Mouse (Mus musculus) embryonic facial prominence, embryonic 10.5 days (tissue): ENCODE measurements around the gene Soga3. TPM values are rescaled to one million over a fixed set of nuclear protein-coding genes. Genes with fewer than 3 reads are reported as not detected.
A peak's percentile ranks its signal among the peaks of the same experiment; 100 is the strongest.

Source experiments
- DNase-seq: peaks from one replicate; pipeline ENCODE4 v3.0.0-alpha.2; 2017; ENCODE audit warnings: low spot score
- H3K27ac ChIP-seq: fragments of 300-500 bp; sonication (generic); replicated peaks from 2 replicates; pipeline ENCODE4 v1.5.1; 2016; ENCODE audit warnings: mild to moderate bottlenecking
- H3K27me3 ChIP-seq: fragments of 300-500 bp; sonication (generic); replicated peaks from 2 replicates; pipeline ENCODE4 v1.6.1; 2016; ENCODE audit warnings: low read depth, mild to moderate bottlenecking; ENCODE audit not compliant: poor library complexity, severe bottlenecking
- H3K36me3 ChIP-seq: fragments of 300-500 bp; sonication (generic); replicated peaks from 2 replicates; pipeline ENCODE4 v1.6.1; 2016; ENCODE audit warnings: mild to moderate bottlenecking, moderate library complexity
- H3K4me1 ChIP-seq: fragments of 300-500 bp; sonication (generic); 2 replicates; pipeline ENCODE4 v1.6.1; 2016
- H3K4me3 ChIP-seq: fragments of 300-500 bp; sonication (generic); 2 replicates; pipeline ENCODE4 v1.5.1; 2016; ENCODE audit warnings: mild to moderate bottlenecking, moderate library complexity
- H3K9me3 ChIP-seq: fragments of 300-500 bp; sonication (generic); 2 replicates; pipeline ENCODE4 v1.6.1; 2016; ENCODE audit warnings: mild to moderate bottlenecking
- WGBS: fragments of 180-500 bp; shearing (Covaris S2); methylation state at CpG from one replicate; pipeline ENCODE4 v1.1.7; 2016; 5-methylcytosine and 5-hydroxymethylcytosine counted together
- polyA plus RNA-seq: library from polyadenylated mRNA; unstranded; fragments of >200 nt; fragmentation: Nextera tagmentation; extraction: Ambion mirVana; gene quantifications from 2 replicates; pipeline ENCODE4 v1.2.1, GENCODE M21; 2016

Gene Soga3
- 6.3 and 7.8 TPM in 2 replicates for polyA plus RNA-seq

DNA sequence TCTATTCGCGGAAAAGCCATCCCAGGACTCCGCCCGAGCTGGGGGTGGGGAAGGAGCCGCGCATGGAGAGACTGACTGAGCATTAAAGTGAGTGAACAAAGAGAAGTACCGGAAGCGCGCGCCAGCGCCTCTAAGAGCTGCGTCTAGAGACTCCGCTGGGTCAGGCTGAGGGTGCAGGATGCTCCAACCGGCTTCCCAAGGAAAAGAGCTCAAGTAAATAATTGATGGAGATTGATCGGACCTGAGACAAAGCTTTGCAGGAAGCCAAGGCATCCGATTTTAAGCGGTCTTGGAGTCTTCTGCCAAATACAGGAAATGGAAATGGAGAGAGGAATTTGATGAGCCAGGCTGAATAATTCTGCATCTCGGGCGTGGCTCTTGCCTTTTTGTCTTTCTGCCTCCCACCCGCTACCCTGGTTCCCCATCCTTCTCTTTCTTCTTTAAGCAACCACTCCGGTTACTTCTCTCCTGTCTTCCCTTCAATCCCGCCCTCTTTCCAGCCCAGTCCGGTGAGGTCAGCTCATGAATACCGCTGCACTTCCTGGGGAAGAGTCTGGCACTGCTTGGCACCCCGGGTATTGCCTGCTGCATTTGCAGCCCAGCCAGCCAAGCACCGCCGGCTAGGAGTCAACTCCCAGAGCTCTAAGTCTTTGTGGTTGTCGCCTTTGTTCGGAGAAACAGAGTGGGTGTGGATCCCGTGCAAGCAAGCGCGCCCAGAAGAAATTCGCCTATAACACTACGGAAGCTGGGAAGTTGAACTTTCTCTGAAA, at the start of gene Soga3:
Soga3 (plus strand) TSS at position 274 of the 770 bp plus-strand sequence.
- H3K27ac ChIP-seq, result peak within 1 kb of the TSS; percentile 86

DNA sequence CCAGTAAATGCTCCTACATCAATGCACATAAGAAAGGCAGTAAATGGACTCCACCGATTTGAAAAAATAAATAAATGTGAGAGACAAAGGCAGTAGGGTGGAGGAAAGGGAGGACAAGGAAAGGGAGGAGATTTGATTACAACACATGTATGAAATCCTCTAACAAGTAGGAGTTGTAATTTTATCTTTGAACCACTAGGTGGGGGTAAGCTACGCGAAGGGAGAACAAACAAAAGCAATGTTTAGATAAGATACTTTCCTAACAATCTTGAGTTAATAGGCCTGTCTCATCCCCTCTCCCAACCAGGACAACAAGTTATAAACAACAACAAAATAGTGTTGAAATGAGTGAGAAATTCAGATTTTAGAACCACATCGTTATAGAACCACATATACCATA, 36.7 kb upstream of the Soga3 start:
- Histone ChIP-seq H3K9me3 (no peaks in the 10 kb centered on the region), H3K4me1 (no peaks in the 10 kb centered on the region), H3K27me3 (no peaks in the 10 kb centered on the region), H3K36me3 (no peaks in the 10 kb centered on the region), H3K4me3 (no peak overlapping the region), H3K27ac (no peak overlapping the region)
- 18% methylated on average over 4 of the region's 4 CpGs for WGBS
- no peak for DNase-seq

More for the DNA sequence above, at the start of gene Soga3:
- H3K36me3 ChIP-seq, result no peaks in the 10 kb centered on the region
- peaks cover 31% of the 10 kb centered on the region for H3K4me1 ChIP-seq
- under 1% methylated on average over 34 of the region's 34 CpGs for WGBS
- DNase-seq, result peak; percentile 73
- H3K27me3 ChIP-seq, result peaks cover 53% of the 10 kb centered on the region
- H3K4me3 ChIP-seq, result peak within 1 kb of the TSS; percentile 72
- H3K9me3 ChIP-seq, result no peaks in the 10 kb centered on the region

DNA sequence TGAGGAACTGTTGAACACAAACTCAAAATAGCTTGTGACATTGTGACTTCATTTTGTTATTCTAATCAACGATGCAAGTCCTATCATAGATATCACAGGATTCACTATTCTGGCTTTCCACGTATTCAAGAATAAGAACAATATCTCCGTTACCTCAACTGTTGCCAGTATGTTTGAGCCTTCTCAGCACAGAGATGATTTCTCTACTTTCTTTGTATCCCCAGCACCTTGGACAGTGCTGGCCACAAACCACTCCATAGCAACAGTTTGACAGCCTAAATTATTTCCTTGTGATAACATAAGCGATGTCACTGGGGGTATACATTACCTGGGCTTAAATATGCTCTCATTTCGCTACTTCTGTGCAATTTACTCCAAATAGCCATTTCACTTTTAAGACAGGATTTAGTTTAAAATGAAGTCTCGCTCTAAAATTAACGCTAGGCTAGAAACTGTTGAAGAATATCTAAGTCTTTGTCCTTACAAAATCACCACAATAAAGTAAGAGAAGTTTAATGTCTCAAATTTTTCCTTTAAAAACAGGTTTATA, 1.0 kb upstream of the Soga3 start:
- Histone ChIP-seq H3K27ac (peak overlapping the region; percentile 86; the same call in 1 of the 2 replicates), H3K9me3 (no peaks in the 10 kb centered on the region), H3K36me3 (no peaks in the 10 kb centered on the region), H3K27me3 (peaks cover 42% of the 10 kb centered on the region), H3K4me1 (peaks cover 23% of the 10 kb centered on the region), H3K4me3 (peak overlapping the region; percentile 72)
- DNase-seq, result peak; percentile 13
- WGBS, result 30% methylated on average over 7 of the region's 7 CpGs

DNA sequence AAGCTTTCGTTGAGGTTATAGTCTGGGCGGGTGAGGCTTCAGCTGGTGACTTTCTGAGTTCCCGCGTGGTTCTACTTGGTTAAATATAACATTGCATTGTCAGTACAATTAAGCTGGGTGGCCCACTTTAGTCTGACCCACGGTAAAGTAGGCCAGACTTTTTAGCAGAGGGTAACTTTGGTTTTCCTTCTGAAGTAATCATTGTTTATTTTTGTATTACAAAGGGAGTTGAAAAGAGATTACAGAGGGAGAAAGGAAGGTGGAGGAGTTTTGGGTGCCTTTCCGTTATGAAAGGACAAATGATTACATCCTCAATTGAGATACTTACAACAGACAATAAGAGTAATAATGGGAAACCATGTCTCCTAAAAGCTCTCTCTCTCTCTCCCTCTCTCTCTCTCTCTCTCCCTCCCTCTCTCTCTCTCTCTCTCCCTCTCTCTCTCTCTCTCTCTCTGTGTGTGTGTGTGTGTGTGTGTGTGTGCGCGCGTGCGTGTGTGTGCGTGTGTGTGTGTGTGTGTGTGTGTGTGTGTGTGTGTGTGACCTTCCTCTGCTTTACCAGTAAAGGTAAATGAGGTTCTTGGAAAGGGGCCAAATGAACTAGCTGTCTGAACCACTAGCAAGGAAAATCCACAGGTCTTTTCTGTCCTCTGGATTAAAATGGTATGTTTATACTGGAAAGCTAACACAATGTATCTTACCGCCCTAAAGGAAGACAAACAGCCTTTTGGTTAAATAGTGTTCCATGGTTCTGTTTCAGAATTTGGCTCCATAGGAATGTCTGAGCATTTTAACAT, 1.2 kb downstream of the Soga3 start:
- H3K4me1 ChIP-seq, result peaks cover 31% of the 10 kb centered on the region
- no peaks in the 10 kb centered on the region for H3K36me3 ChIP-seq
- peaks cover 60% of the 10 kb centered on the region for H3K27me3 ChIP-seq
- 10% methylated on average over 7 of the region's 12 CpGs for WGBS
- peak overlapping the region; percentile 86; the same call in 1 of the 2 replicates for H3K27ac ChIP-seq
- no peak for DNase-seq
- peak overlapping the region; percentile 72 for H3K4me3 ChIP-seq
- no peaks in the 10 kb centered on the region for H3K9me3 ChIP-seq

DNA sequence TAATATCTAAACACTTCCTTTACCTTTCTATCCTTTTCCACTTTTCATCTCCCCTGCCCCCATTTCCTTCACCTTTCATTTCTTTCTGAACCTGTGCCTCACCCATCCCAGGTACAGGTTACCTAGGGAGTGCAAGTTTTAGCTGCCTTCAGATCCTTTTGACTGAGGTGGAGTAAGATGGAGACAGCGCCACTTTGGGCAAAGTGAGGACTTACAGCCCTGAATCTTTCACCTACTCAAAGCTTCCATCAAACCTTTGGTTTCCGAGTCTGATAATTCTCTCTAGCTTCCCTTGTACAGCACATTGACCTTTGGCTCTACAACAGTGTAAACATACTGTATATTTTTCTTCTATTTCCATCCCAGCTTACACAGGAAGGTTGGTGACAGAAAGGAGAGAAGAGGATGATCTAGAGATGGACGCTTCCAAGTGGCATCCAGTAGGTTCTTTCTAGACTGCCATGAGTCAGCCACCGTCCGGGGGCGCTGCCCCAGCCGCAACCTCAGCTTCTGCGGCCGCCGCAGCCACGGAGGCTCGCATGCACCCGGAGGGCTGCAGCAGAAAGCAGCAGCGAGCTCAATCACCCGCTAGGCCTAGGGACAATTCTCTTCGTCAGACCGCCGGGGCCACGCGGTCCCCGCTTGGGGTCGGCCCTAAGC, 2.7 kb downstream of the Soga3 start:
- no peaks in the 10 kb centered on the region for H3K9me3 ChIP-seq
- H3K27ac ChIP-seq, result peak overlapping the region; percentile 72
- H3K27me3 ChIP-seq, result peaks cover 60% of the 10 kb centered on the region
- peaks cover 31% of the 10 kb centered on the region for H3K4me1 ChIP-seq
- DNase-seq, result no peak
- H3K4me3 ChIP-seq, result peak overlapping the region; percentile 72
- 1% methylated on average over 22 of the region's 22 CpGs for WGBS
- H3K36me3 ChIP-seq, result no peaks in the 10 kb centered on the region

DNA sequence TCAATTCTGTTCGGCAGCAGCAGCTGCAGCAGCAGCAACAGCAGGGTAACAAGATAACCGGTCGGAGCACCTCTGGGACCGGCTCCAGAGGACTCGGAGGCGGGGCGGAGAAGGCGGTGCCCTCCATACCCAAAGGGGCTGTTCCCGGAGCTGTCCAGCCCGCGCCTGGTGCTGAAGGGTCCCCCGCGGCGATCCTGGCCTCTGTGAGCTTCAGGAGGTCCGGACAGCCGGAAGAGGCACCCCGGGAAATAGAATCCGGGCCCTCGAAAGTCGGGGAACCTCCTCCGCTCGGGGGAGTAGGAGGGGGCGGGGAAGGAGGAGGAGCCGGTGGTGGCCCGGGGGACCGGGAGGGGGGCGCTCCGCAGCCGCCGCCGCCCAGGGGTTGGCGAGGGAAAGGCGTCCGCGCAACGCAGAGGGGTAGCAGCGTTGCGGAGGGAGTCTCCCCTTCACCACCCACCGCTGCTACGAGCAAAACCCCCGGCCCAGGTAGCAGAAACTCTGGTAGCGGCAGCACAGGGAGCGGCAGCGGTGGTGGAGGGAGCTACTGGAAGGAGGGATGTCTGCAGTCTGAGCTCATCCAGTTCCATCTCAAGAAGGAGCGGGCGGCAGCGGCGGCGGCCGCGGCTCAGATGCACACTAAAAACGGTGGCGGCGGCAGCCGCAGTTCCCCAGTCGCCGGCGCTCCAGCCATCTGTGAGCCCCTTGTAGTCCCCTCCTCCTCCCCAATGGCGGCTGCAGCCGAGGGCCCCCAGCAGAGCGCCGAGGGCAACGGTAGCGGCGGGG, 3.4 kb downstream of the Soga3 start:
- peak; percentile 91 for DNase-seq
- Histone ChIP-seq H3K4me1 (peaks cover 31% of the 10 kb centered on the region), H3K36me3 (no peaks in the 10 kb centered on the region), H3K27ac (peak overlapping the region; percentile 72), H3K9me3 (no peaks in the 10 kb centered on the region), H3K27me3 (peaks cover 60% of the 10 kb centered on the region), H3K4me3 (peak overlapping the region; percentile 72)
- WGBS, result under 1% methylated on average over 64 of the region's 65 CpGs

DNA sequence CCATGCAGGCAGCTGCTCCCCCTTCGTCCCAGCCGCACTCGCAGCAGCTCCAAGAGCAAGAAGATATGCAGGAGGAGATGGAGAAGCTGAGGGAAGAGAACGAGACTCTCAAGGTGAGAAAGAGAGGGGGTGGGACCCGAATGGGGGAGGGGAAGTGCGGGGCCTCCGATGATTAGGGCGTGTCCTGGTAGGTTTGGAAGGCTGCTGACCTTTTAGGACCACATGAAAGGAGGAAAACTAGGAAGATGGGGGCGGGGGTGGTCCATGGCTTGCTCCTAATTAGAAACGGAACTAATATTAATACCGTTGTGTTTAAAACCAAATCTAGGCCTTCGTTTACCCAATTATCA, 4.0 kb downstream of the Soga3 start:
- Histone ChIP-seq H3K4me3 (peak overlapping the region; percentile 72), H3K36me3 (0 out of 2 replicates have a peak, but pooled peaks cover 2% of the 10 kb centered on the region), H3K9me3 (no peaks in the 10 kb centered on the region), H3K4me1 (peaks cover 31% of the 10 kb centered on the region), H3K27me3 (peaks cover 60% of the 10 kb centered on the region), H3K27ac (peak overlapping the region; percentile 72)
- under 1% methylated on average over 12 of the region's 12 CpGs for WGBS
- DNase-seq, result no peak

DNA sequence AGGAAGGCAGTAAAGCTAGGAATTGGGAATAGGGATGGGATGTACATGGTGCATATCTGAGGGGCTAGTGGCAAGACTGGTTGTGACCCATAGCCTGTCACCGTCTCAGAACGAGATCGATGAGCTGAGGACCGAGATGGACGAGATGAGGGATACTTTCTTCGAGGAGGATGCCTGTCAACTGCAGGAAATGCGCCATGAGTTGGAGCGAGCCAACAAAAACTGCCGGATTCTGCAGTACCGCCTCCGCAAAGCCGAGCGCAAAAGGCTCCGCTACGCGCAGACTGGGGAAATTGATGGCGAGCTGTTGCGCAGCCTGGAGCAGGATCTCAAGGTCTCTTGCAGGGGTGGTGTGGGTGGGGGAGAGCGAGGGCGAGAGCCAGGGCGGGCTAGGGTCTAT, 4.4 kb downstream of the Soga3 start:
- WGBS, result 2% methylated on average over 21 of the region's 21 CpGs
- Histone ChIP-seq H3K4me1 (peaks cover 31% of the 10 kb centered on the region), H3K4me3 (peak overlapping the region; percentile 72), H3K27ac (no peak overlapping the region), H3K27me3 (peaks cover 60% of the 10 kb centered on the region), H3K9me3 (no peaks in the 10 kb centered on the region), H3K36me3 (0 out of 2 replicates have a peak, but pooled peaks cover 2% of the 10 kb centered on the region)
- peak; percentile 32 for DNase-seq

DNA sequence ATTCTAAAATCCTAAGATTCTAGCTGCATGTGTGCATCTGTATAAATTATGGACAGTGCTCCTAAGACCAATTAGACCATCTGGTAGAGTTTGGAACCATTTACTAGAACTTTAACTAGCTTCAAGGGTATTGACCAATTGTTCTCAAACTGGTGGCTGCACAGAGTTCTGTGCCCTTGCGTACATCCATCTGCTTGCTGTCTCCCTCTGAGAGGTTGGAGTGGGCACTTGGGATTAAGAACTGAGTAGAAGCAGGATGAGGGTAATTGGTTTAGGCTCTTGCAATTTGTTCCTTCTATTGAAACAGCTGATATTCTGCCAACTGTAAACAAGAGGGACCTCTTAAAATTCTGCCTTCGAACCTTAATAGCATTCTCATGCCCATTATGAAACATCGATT, 11.7 kb downstream of the Soga3 start:
- Histone ChIP-seq H3K27me3 (no peaks in the 10 kb centered on the region), H3K9me3 (no peaks in the 10 kb centered on the region), H3K4me3 (no peak overlapping the region), H3K4me1 (no peaks in the 10 kb centered on the region), H3K27ac (no peak overlapping the region), H3K36me3 (0 out of 2 replicates have a peak, but pooled peaks cover 8% of the 10 kb centered on the region)
- 89% methylated on average over 3 of the region's 3 CpGs for WGBS
- no peak for DNase-seq

DNA sequence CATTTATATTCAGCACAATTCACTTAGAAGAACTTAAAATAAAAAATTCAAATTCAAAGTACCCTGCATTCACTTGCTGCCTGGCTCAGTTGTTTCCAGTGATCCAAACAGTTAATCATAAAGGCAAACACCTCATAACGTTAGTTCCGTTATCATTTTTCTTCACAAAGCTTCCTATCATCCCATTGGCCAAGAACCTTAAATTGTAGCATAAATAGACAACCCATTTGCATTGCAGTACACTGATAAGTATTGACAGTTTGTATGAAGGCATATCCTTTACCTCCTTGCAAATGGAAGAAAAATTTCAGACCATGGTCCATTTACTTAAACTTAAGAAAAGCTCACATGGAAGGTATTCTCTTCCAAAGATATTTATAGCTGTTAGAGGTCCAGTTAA, 18.0 kb downstream of the Soga3 start:
- Histone ChIP-seq H3K4me1 (no peaks in the 10 kb centered on the region), H3K36me3 (no peaks in the 10 kb centered on the region; the same call in 1 of the 2 replicates), H3K4me3 (no peak overlapping the region), H3K27ac (no peak overlapping the region), H3K9me3 (no peaks in the 10 kb centered on the region), H3K27me3 (no peaks in the 10 kb centered on the region)
- WGBS, result 88% methylated on average over 2 of the region's 2 CpGs
- no peak for DNase-seq

DNA sequence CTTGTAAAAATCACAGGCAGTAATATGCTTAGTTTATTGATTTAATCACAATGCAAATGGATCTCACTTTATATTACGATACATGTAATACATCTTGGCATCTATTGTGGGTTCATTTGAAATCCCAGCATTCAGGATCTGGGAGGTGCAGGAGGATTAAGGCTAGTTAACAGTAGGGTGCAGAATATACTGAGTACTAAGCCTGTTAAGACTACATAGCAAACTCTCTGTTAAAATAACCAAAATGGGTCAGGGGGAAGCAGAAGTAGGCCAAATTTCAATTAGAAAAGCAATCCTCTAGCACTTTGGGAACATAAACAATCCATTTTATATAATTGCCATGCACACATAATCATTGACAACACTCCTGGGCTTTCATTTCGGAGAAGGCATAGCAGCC, 30.1 kb downstream of the Soga3 start:
- Histone ChIP-seq H3K27ac (no peak overlapping the region), H3K9me3 (peaks cover 5% of the 10 kb centered on the region; the same call in 1 of the 2 replicates), H3K4me3 (no peak overlapping the region), H3K27me3 (no peaks in the 10 kb centered on the region), H3K36me3 (peaks cover 14% of the 10 kb centered on the region), H3K4me1 (no peaks in the 10 kb centered on the region)
- 81% methylated on average over 2 of the region's 2 CpGs for WGBS
- no peak for DNase-seq
